Mouse (Mus musculus) liver, embryonic 14.5 days (tissue): ENCODE results near the gene Epm2aip1.

Source experiments
- CTCF ChIP-seq: IDR thresholded peaks from 2 replicates; pipeline ENCODE4 v1.5.1; 2016; ENCODE audit warnings: antibody characterized with exemption, low read depth, control low read depth
- EP300 ChIP-seq: IDR thresholded peaks from 2 replicates; pipeline ENCODE4 v1.6.1; 2016; ENCODE audit warnings: antibody characterized with exemption, low read depth

- no peak for TF ChIP-seq EP300
- TF ChIP-seq CTCF: no peak
Measured at GRCm38 (mm10) chr9:111243384-111243783, 28.3 kb upstream of the Epm2aip1 start.
